Comparison of ENCODE assay signal across 32 mouse cellular contexts in the genomic region with DNA sequence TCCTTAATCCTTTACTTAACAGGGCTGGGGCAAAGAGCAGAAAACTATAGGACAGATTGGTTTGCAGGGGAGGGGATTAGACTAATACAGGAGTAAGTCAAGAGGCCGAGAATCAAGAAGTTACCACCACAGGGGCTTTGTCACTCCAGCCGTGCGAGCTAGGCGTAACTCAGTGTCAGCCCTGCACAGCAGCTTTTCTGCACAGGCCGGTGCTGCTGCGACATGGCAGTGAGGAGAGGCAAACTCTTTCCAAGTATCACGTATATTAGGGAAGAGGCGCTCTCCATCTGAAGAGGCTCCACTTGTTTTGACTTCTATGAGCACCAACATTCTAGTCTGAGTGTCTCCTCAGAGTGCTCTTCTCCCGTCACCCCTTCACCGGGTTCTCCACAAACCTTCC.
"Had no signal": no experiment of that assay in that cellular context is flagged by ENCODE, and none has a peak within 500 bp of the region (broad histone marks: within the 10 kb centered on the region; RNA-seq: fewer than 3 reads in every experiment).

No protein-coding gene starts in this region.

- DNase-seq: left cerebral cortex, postnatal 4 days; liver; liver, embryonic 13.5 days; liver, postnatal 0 days; lung, adult 18-20 months; lung, adult 2 months; lung, embryonic 14.5 days; lung, postnatal 10 days; lung, postnatal 14 days; lung, postnatal 36 days; lung, postnatal 4 days; midbrain, embryonic 14.5 days had no signal

- H3K4me1 ChIP-seq: limb, embryonic 10.5 days; limb, embryonic 12.5 days; limb, embryonic 13.5 days; limb, embryonic 15.5 days; liver, embryonic 12.5 days; liver, embryonic 13.5 days; liver, embryonic 15.5 days; lung, embryonic 15.5 days; midbrain, embryonic 10.5 days; midbrain, embryonic 12.5 days; midbrain, embryonic 13.5 days; midbrain, embryonic 15.5 days; neural tube, embryonic 12.5 days had no signal

- ATAC-seq: liver, embryonic 12.5 days; liver, postnatal 0 days; lung, postnatal 0 days; midbrain, embryonic 13.5 days; midbrain, embryonic 15.5 days; midbrain, embryonic 16.5 days had no signal

- H3K4me3 ChIP-seq: limb, embryonic 10.5 days; limb, embryonic 12.5 days; limb, embryonic 13.5 days; limb, embryonic 15.5 days; liver, embryonic 12.5 days; liver, embryonic 13.5 days; liver, embryonic 15.5 days; lung, embryonic 15.5 days; megakaryocyte, embryonic 14.5 days; midbrain, embryonic 10.5 days; midbrain, embryonic 12.5 days; midbrain, embryonic 13.5 days; midbrain, embryonic 15.5 days; myocyte; neural tube, embryonic 12.5 days had no signal

- H3K27ac ChIP-seq: limb, embryonic 10.5 days; limb, embryonic 12.5 days; limb, embryonic 13.5 days; limb, embryonic 15.5 days; liver, embryonic 12.5 days; liver, embryonic 13.5 days; liver, embryonic 14.5 days; liver, embryonic 15.5 days; lung, embryonic 15.5 days; macrophage; midbrain, embryonic 10.5 days; midbrain, embryonic 12.5 days; midbrain, embryonic 13.5 days; midbrain, embryonic 15.5 days; neural tube, embryonic 12.5 days had no signal

- H3K27me3 ChIP-seq: limb, embryonic 12.5 days; limb, embryonic 13.5 days; limb, embryonic 15.5 days; liver, embryonic 12.5 days; liver, embryonic 13.5 days; liver, embryonic 15.5 days; lung, embryonic 15.5 days; megakaryocyte, embryonic 14.5 days; midbrain, embryonic 12.5 days; midbrain, embryonic 13.5 days; midbrain, embryonic 15.5 days; neural tube, embryonic 12.5 days had no signal

- H3K9me3 ChIP-seq: limb, embryonic 10.5 days; limb, embryonic 12.5 days; limb, embryonic 13.5 days; limb, embryonic 15.5 days; liver, embryonic 12.5 days; liver, embryonic 13.5 days; liver, embryonic 15.5 days; lung, embryonic 15.5 days; megakaryocyte, embryonic 14.5 days; midbrain, embryonic 10.5 days; midbrain, embryonic 12.5 days; midbrain, embryonic 13.5 days; midbrain, embryonic 15.5 days; neural tube, embryonic 12.5 days had no signal

- H3K36me3 ChIP-seq: liver, embryonic 12.5 days; liver, embryonic 13.5 days; liver, embryonic 15.5 days; lung, embryonic 15.5 days; neural tube, embryonic 12.5 days had no signal

- H3K4me2 ChIP-seq: limb, embryonic 12.5 days; limb, embryonic 13.5 days; limb, embryonic 15.5 days; liver, embryonic 11.5 days; liver, embryonic 12.5 days; liver, embryonic 13.5 days; liver, embryonic 15.5 days; lung, embryonic 14.5 days; lung, embryonic 15.5 days; midbrain, embryonic 11.5 days; midbrain, embryonic 12.5 days; midbrain, embryonic 13.5 days; midbrain, embryonic 15.5 days; neural tube, embryonic 12.5 days had no signal

- H3K9ac ChIP-seq: limb, embryonic 12.5 days; limb, embryonic 13.5 days; limb, embryonic 15.5 days; liver, embryonic 12.5 days; liver, embryonic 13.5 days; liver, embryonic 14.5 days; liver, embryonic 15.5 days; liver, postnatal 0 days; lung, embryonic 14.5 days; lung, embryonic 15.5 days; midbrain, embryonic 12.5 days; midbrain, embryonic 13.5 days; midbrain, embryonic 15.5 days; neural tube, embryonic 12.5 days had no signal
